Mouse (Mus musculus) spleen, adult 2 months (tissue): ENCODE data around the gene Pde1a.

Experiments
- CTCF ChIP-seq: fragments of 200-500 bp; IDR thresholded peaks from 2 replicates; pipeline ENCODE4 v1.5.1; 2011; ENCODE audit warnings: mild to moderate bottlenecking, inconsistent platforms; ENCODE audit not compliant: insufficient read depth, insufficient read length, insufficient replicate concordance; ENCODE audit errors: extremely low read depth
- POLR2A ChIP-seq: fragments of 200-500 bp; IDR thresholded peaks from 2 replicates; pipeline ENCODE4 v1.6.1; 2011; ENCODE audit warnings: low read depth, low read length, inconsistent platforms

DNA sequence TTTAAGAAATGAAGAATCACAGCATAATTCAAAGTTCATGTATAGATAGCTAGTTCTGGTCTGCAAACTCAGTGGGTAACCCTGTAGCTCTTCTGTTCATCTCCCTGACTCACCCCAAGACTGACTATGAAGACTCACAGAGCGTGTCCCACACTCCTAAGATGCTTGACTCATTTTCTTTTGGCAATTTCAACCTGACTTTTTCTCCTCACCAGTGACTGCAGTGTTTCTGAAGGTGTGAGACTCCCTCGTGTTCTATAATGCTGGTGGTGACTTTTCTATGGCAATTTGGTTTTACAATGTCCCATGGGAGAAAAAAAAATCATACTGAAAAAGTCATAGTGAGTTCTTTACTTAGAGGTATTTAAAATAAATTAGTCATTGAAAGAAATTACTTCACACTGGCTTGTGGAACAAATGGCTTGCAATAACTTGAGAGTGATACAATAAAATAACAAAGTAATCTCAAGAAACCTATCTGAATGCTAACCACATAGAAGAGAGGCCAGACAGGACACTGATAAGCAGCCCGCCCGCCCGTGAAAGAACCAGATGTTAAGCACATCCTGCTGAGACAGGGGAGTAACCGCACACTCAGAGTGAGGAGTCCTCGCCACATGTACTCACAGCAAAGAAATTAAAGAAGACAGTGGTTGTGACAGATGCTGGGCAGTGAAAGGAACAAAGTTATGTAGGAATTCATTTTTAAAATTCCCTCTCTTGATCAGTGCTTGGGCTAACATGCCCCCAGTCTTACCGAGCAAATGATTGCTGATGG, 183.2 kb downstream of the Pde1a start:
- TF ChIP-seq POLR2A = no peak
- no peak for TF ChIP-seq CTCF
